Mouse (Mus musculus): ENCODE results near the gene Sh3pxd2b.

DNA sequence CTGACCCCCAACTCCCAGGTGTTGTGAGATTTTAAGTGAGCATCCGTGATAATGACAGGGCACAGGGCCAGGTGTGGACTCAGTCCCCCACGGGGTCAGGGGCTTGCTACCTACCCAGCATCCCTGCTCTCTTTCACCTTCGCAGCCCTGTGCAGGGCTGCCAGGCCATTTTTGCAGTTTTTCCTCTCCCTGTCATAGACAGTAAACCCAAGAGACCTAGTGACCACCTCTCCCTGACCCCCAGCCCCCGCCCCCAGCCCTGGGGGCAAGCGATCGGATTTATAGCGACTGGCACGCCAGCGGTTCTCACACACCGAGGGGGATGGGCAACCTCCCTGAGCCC lies 385 bp upstream of the Sh3pxd2b start:
- no peak for TF ChIP-seq CTCF (conservative IDR thresholded peaks at IDR 0.05; ENCODE audit: insufficient read depth, insufficient read length, low read depth, low read length)
- no peak for TF ChIP-seq POLR2A (IDR thresholded peaks at IDR 0.05; ENCODE audit: low read depth, low read length)

All from kidney, adult 2 months (tissue).